ENCODE assay signal across 15 mouse cellular contexts in the genomic region with DNA sequence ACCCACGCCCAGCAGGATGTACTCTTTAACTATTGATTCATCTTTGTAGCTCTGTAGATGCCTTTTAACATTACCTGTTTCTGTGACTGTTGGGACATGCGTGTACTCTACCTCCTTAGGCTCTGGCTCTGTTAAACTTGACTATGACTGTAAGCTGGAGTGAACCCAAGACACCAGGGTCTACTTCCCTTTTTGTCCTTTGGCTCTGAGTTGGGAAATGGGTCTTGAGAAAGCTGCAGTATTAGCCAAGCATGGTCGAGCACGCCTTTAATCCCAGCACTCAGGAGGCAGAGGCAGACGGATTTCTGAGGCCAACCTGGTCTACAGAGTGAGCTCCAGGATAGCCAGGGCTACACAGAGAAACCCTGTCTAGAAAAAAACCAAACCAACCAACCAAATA. TPM values are rescaled to one million over a fixed set of nuclear protein-coding genes. Genes with fewer than 3 reads are reported as not detected.
DNase-seq lines count a peak whose midpoint lies in the region; ATAC-seq and TF ChIP-seq lines count a peak whose summit lies in the region.
"Had no signal": no experiment of that assay in that cellular context is flagged by ENCODE, and none has a peak within 500 bp of the region (broad histone marks: within the 10 kb centered on the region; RNA-seq: fewer than 3 reads in every experiment).

No protein-coding gene starts in this region.

- no peak overlapping the region for H3K27ac ChIP-seq in hindbrain, embryonic 13.5 days
- no peak overlapping the region for H3K27ac ChIP-seq in hindbrain, postnatal 0 days
- H3K27ac ChIP-seq in embryonic facial prominence, embryonic 10.5 days (replicated peaks), result no peak overlapping the region
- peak overlapping the region; percentile 97 for H3K27ac ChIP-seq in liver, embryonic 15.5 days (replicated peaks)

- H3K9me3 ChIP-seq in hindbrain, embryonic 13.5 days, result no peaks in the 10 kb centered on the region
- no peaks in the 10 kb centered on the region for H3K9me3 ChIP-seq in hindbrain, postnatal 0 days (ENCODE audit: low read length)
- no peaks in the 10 kb centered on the region for H3K9me3 ChIP-seq in embryonic facial prominence, embryonic 10.5 days
- H3K9me3 ChIP-seq in liver, embryonic 15.5 days (replicated peaks), result no peaks in the 10 kb centered on the region

- WGBS in hindbrain, embryonic 13.5 days, result 93% methylated on average over 5 of the region's 5 CpGs
- 88% methylated on average over 5 of the region's 5 CpGs for WGBS in hindbrain, postnatal 0 days
- 89% methylated on average over 5 of the region's 5 CpGs for WGBS in embryonic facial prominence, embryonic 10.5 days
- 54% methylated on average over 5 of the region's 5 CpGs for whole genome bisulfite sequencing in liver, embryonic 15.5 days (ENCODE audit: insufficient replicate concordance)

- DNase-seq in hindbrain, postnatal 0 days (ENCODE audit: low spot score), result no peak
- DNase-seq in A20 (ENCODE audit: low read depth, low spot score), result peak; percentile 67
- DNase-seq in embryonic facial prominence, embryonic 10.5 days (ENCODE audit: low spot score), result no peak
- no peak for DNase-seq in urinary bladder, postnatal 14 days (ENCODE audit: low spot score)
- DNase-seq in kidney, postnatal 4 days, result no peak
- DNase-seq in right cerebral cortex, postnatal 25 days, result no peak
- DNase-seq: cerebellum, adult 2 months; heart, adult 11 months; heart, postnatal 10 days; kidney, postnatal 25 days; layer of hippocampus, postnatal 36 days; left cerebral cortex, postnatal 4 days had no signal

- no peaks in the 10 kb centered on the region for H3K36me3 ChIP-seq in hindbrain, embryonic 13.5 days
- no peaks in the 10 kb centered on the region for H3K36me3 ChIP-seq in hindbrain, postnatal 0 days (ENCODE audit: insufficient read depth, low read length)
- peaks cover 34% of the 10 kb centered on the region for H3K36me3 ChIP-seq in embryonic facial prominence, embryonic 10.5 days (replicated peaks)
- H3K36me3 ChIP-seq in liver, embryonic 15.5 days (replicated peaks), result peaks cover 12% of the 10 kb centered on the region

- H3K9ac ChIP-seq in hindbrain, embryonic 13.5 days, result peak overlapping the region; percentile 43
- no peak overlapping the region for H3K9ac ChIP-seq in hindbrain, postnatal 0 days (replicated peaks; ENCODE audit: low read length)
- no peak overlapping the region for H3K9ac ChIP-seq in liver, embryonic 15.5 days

- H3K4me3 ChIP-seq in hindbrain, embryonic 13.5 days, result no peak overlapping the region
- no peak overlapping the region for H3K4me3 ChIP-seq in hindbrain, postnatal 0 days (ENCODE audit: low read length)
- peak overlapping the region; percentile 29; the same call in 1 of the 2 replicates for H3K4me3 ChIP-seq in embryonic facial prominence, embryonic 10.5 days
- peak overlapping the region; percentile 88; the same call in 1 of the 2 replicates for H3K4me3 ChIP-seq in liver, embryonic 15.5 days (replicated peaks)

- TF ChIP-seq CTCF in hindbrain, postnatal 0 days (IDR thresholded peaks at IDR 0.05; ENCODE audit: low read depth), result no peak

- H3K4me1 ChIP-seq in hindbrain, embryonic 13.5 days (replicated peaks), result peaks cover 71% of the 10 kb centered on the region
- peaks cover 26% of the 10 kb centered on the region for H3K4me1 ChIP-seq in hindbrain, postnatal 0 days (ENCODE audit: insufficient read depth, low read length)
- peaks cover 68% of the 10 kb centered on the region for H3K4me1 ChIP-seq in embryonic facial prominence, embryonic 10.5 days
- peaks cover 80% of the 10 kb centered on the region for H3K4me1 ChIP-seq in liver, embryonic 15.5 days (replicated peaks)

- no peak for ATAC-seq in hindbrain, embryonic 13.5 days (ENCODE audit: low FRiP score)
- no peak for ATAC-seq in hindbrain, postnatal 0 days
- ATAC-seq in liver, embryonic 15.5 days (ENCODE audit: insufficient read depth), result no peak
- ATAC-seq: inflammation-experienced regulatory T-cells, adult 6 months had no signal

- no peaks in the 10 kb centered on the region for H3K27me3 ChIP-seq in hindbrain, embryonic 13.5 days
- H3K27me3 ChIP-seq in hindbrain, postnatal 0 days (ENCODE audit: insufficient read depth, low read length), result no peaks in the 10 kb centered on the region
- no peaks in the 10 kb centered on the region for H3K27me3 ChIP-seq in embryonic facial prominence, embryonic 10.5 days (replicated peaks; ENCODE audit: low read depth, poor library complexity, severe bottlenecking)
- H3K27me3 ChIP-seq in liver, embryonic 15.5 days, result no peaks in the 10 kb centered on the region

- no peak overlapping the region for H3K4me2 ChIP-seq in hindbrain, embryonic 13.5 days
- H3K4me2 ChIP-seq in hindbrain, postnatal 0 days (ENCODE audit: low read depth, low read length), result no peak overlapping the region
- H3K4me2 ChIP-seq in liver, embryonic 15.5 days, result peak overlapping the region; percentile 98; the same call in 1 of the 2 replicates

RNA-seq across cellular contexts. Expression of a gene that starts 1.9 kb away (rescaled TPM):
- 186 and 205 TPM in 2 replicates for polyA plus RNA-seq in hindbrain, embryonic 13.5 days (2015; fragmentation: Nextera tagmentation; extraction: Ambion mirVana)
- total RNA-seq in hindbrain, postnatal 0 days (2014; rRNA removed), result 20.1 and 49.6 TPM in 2 replicates
- 119 and 158 TPM in 2 replicates for polyA plus RNA-seq in hindbrain, postnatal 0 days (2015; fragmentation: Nextera tagmentation; extraction: Ambion mirVana)
- polyA plus RNA-seq in embryonic facial prominence, embryonic 10.5 days (2016; fragmentation: Nextera tagmentation; extraction: Ambion mirVana), result 394 and 398 TPM in 2 replicates
- polyA plus RNA-seq in liver, embryonic 15.5 days (2015; fragmentation: Nextera tagmentation; extraction: Ambion mirVana), result 85.2 and 94.1 TPM in 2 replicates

RNA-seq across cellular contexts. Expression of a gene that starts 3.6 kb away (rescaled TPM):
- 58.7 and 60.6 TPM in 2 replicates for polyA plus RNA-seq in hindbrain, embryonic 13.5 days (2015; fragmentation: Nextera tagmentation; extraction: Ambion mirVana)
- total RNA-seq in hindbrain, postnatal 0 days (2014; rRNA removed), result 86.9 and 112 TPM in 2 replicates
- 44.9 and 45.6 TPM in 2 replicates for polyA plus RNA-seq in hindbrain, postnatal 0 days (2015; fragmentation: Nextera tagmentation; extraction: Ambion mirVana)
- polyA plus RNA-seq in embryonic facial prominence, embryonic 10.5 days (2016; fragmentation: Nextera tagmentation; extraction: Ambion mirVana), result 82.1 and 83.0 TPM in 2 replicates
- polyA plus RNA-seq in liver, embryonic 15.5 days (2015; fragmentation: Nextera tagmentation; extraction: Ambion mirVana), result 31.5 and 32.2 TPM in 2 replicates

RNA-seq across cellular contexts. Expression of a gene that starts 5.4 kb away (rescaled TPM):
- polyA plus RNA-seq in hindbrain, embryonic 13.5 days (2015; fragmentation: Nextera tagmentation; extraction: Ambion mirVana), result 59.7 and 61.1 TPM in 2 replicates
- total RNA-seq in hindbrain, postnatal 0 days (2014; rRNA removed), result 40.9 and 45.3 TPM in 2 replicates
- polyA plus RNA-seq in hindbrain, postnatal 0 days (2015; fragmentation: Nextera tagmentation; extraction: Ambion mirVana), result 39.9 and 42.8 TPM in 2 replicates
- polyA plus RNA-seq in embryonic facial prominence, embryonic 10.5 days (2016; fragmentation: Nextera tagmentation; extraction: Ambion mirVana), result 49.6 and 51.2 TPM in 2 replicates
- polyA plus RNA-seq in liver, embryonic 15.5 days (2015; fragmentation: Nextera tagmentation; extraction: Ambion mirVana), result 20.3 and 22.7 TPM in 2 replicates

RNA-seq across cellular contexts. Expression of a gene that starts 22.2 kb away (rescaled TPM):
- polyA plus RNA-seq in hindbrain, embryonic 13.5 days (2015; fragmentation: Nextera tagmentation; extraction: Ambion mirVana), result 49.3 and 50.3 TPM in 2 replicates
- 113 and 118 TPM in 2 replicates for total RNA-seq in hindbrain, postnatal 0 days (2014; rRNA removed)
- polyA plus RNA-seq in hindbrain, postnatal 0 days (2015; fragmentation: Nextera tagmentation; extraction: Ambion mirVana), result 41.7 and 42.0 TPM in 2 replicates
- 69.8 and 78.4 TPM in 2 replicates for polyA plus RNA-seq in embryonic facial prominence, embryonic 10.5 days (2016; fragmentation: Nextera tagmentation; extraction: Ambion mirVana)
- polyA plus RNA-seq in liver, embryonic 15.5 days (2015; fragmentation: Nextera tagmentation; extraction: Ambion mirVana), result 15.3 and 15.5 TPM in 2 replicates

RNA-seq across cellular contexts. Expression of a gene that starts 31.0 kb away (rescaled TPM):
- polyA plus RNA-seq in hindbrain, embryonic 13.5 days (2015; fragmentation: Nextera tagmentation; extraction: Ambion mirVana), result 0.80 and 1.6 TPM in 2 replicates
- total RNA-seq in hindbrain, postnatal 0 days (2014; rRNA removed), result 0.36 and 0.37 TPM in 2 replicates
- 0.64 and 0.71 TPM in 2 replicates for polyA plus RNA-seq in hindbrain, postnatal 0 days (2015; fragmentation: Nextera tagmentation; extraction: Ambion mirVana)
- polyA plus RNA-seq in embryonic facial prominence, embryonic 10.5 days (2016; fragmentation: Nextera tagmentation; extraction: Ambion mirVana), result 0.19 and 0.40 TPM in 2 replicates
- 0.07 and 0.22 TPM in 2 replicates for polyA plus RNA-seq in liver, embryonic 15.5 days (2015; fragmentation: Nextera tagmentation; extraction: Ambion mirVana)
- total RNA-seq: heart, postnatal 10 days had no signal
- polyA plus RNA-seq: inflammation-experienced regulatory T-cells, adult 6 months had no signal

Comparison
In these comparisons a context has a peak if more than half of its experiments do, and no peak if none do; other contexts are left out.
1. H3K4me3 ChIP-seq: peak in embryonic facial prominence, embryonic 10.5 days (single experiment) and liver, embryonic 15.5 days (single experiment); none in hindbrain, embryonic 13.5 days (single experiment) and hindbrain, postnatal 0 days (single experiment).